Mouse (Mus musculus): Measurements from ENCODE around the gene Fam166b. TPM values are rescaled to one million over a fixed set of nuclear protein-coding genes. Genes with fewer than 3 reads are reported as not detected.

Gene Fam166b
- total and polyA plus RNA-seq, 3 experiments, result not detected

DNA sequence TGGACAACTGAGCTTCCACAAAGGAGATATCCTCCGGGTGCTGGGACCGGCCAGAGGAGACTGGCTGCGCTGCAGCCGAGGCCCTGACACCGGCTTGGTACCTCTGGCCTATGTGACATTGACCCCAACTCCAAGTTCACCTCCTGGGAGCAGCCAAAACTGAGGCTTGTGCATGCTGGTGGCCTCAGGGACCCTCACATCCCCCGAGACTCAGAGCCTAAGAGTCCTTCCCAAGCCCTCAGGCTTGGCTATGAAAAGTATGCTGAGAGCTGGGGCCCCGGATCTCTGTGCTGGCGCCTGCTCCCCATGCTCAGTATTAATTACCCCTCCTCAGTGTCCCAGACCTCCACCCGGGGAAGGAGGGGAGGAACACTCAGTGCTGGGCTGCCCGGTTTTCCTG lies 2.4 kb downstream of the Fam166b start:
- no peaks in the 10 kb centered on the region for H3K79me2 ChIP-seq (replicated peaks; ENCODE audit: control insufficient read depth, extremely low read depth, insufficient read depth, poor library complexity, severe bottlenecking)
- peaks cover 0 to 26% of the 10 kb centered on the region in 2 experiments; a peak in 2 of 4 replicates for H3K4me1 ChIP-seq (ENCODE audit: control insufficient read depth in 1 of 2, insufficient read depth in 2 of 2)
- in situ Hi-C loops (cut with MboI; ENCODE audit: low pct_ligation_motif_present, low pct_unique_long_range_greater_than_20kb, low sequenced_read_pairs) (no loop called here), dilution Hi-C loops (cut with MboI; ENCODE audit: extremely low pct_ligation_motif_present, extremely low pct_unique_long_range_greater_than_20kb, low sequenced_read_pairs) (no loop called here)
- H3K36me3 ChIP-seq (replicated peaks in 1 of 2; ENCODE audit: control insufficient read depth in 1 of 2, insufficient read depth in 1 of 2, low read length in 1 of 2), result no peaks in the 10 kb centered on the region
- no peak overlapping the region for H3K4me3 ChIP-seq (replicated peaks in 1 of 3; ENCODE audit: low read depth in 2 of 3, low read length in 2 of 3, poor library complexity in 1 of 3)
- H3K9me3 ChIP-seq (replicated peaks; ENCODE audit: low read length), result no peaks in the 10 kb centered on the region
- H3K27me3 ChIP-seq (replicated peaks), result peaks cover 80% of the 10 kb centered on the region
- TF ChIP-seq KAT2A (IDR thresholded peaks at IDR 0.05; ENCODE audit: insufficient replicate concordance, low read length) (no peak), JUN (IDR thresholded peaks at IDR 0.05; ENCODE audit: insufficient read depth, low read depth, low read length) (no peak), RAD21 (IDR thresholded peaks at IDR 0.05; ENCODE audit: low read depth, low read length) (no peak), TBP (conservative IDR thresholded peaks at IDR 0.05; ENCODE audit: low read depth, low read length) (no peak), POLR2AphosphoS2 (IDR thresholded peaks at IDR 0.05; ENCODE audit: low read depth, low read length) (no peak), TCF12 (IDR thresholded peaks at IDR 0.05; ENCODE audit: low read depth, low read length) (no peak), MXI1 (IDR thresholded peaks at IDR 0.05; ENCODE audit: low read depth, low read length) (no peak), ELF1 (IDR thresholded peaks at IDR 0.05; ENCODE audit: low read depth, low read length) (no peak), USF2 (conservative IDR thresholded peaks at IDR 0.05; ENCODE audit: low read depth, low read length) (no peak), CHD1 (IDR thresholded peaks at IDR 0.05; ENCODE audit: low read depth, low read length) (no peak), SIN3A (IDR thresholded peaks at IDR 0.05; ENCODE audit: low read length) (no peak), IRF4 (IDR thresholded peaks at IDR 0.05; ENCODE audit: low read depth, low read length) (no peak), ZKSCAN1 (IDR thresholded peaks at IDR 0.05; ENCODE audit: borderline replicate concordance, low read depth, low read length) (no peak), RCOR1 (conservative IDR thresholded peaks at IDR 0.05; ENCODE audit: low read depth, low read length) (no peak), GABPA (IDR thresholded peaks at IDR 0.05; ENCODE audit: insufficient replicate concordance, low read depth, low read length) (no peak), SMC3 (IDR thresholded peaks at IDR 0.05; ENCODE audit: low read depth, low read length) (no peak), E2F4 (IDR thresholded peaks at IDR 0.05; ENCODE audit: insufficient replicate concordance, low read depth, low read length) (no peak), CHD2 (IDR thresholded peaks at IDR 0.05; ENCODE audit: low read length) (no peak)
- no peak overlapping the region for H3K4me2 ChIP-seq (ENCODE audit: insufficient read depth, low read depth, poor library complexity, severe bottlenecking)
- no peak for DNase-seq (ENCODE audit: extremely low read depth)
- no peak overlapping the region for H3K9ac ChIP-seq (ENCODE audit: insufficient read depth, low read depth)
- H3K27ac ChIP-seq (ENCODE audit: insufficient read depth, low read depth), result no peak overlapping the region

DNA sequence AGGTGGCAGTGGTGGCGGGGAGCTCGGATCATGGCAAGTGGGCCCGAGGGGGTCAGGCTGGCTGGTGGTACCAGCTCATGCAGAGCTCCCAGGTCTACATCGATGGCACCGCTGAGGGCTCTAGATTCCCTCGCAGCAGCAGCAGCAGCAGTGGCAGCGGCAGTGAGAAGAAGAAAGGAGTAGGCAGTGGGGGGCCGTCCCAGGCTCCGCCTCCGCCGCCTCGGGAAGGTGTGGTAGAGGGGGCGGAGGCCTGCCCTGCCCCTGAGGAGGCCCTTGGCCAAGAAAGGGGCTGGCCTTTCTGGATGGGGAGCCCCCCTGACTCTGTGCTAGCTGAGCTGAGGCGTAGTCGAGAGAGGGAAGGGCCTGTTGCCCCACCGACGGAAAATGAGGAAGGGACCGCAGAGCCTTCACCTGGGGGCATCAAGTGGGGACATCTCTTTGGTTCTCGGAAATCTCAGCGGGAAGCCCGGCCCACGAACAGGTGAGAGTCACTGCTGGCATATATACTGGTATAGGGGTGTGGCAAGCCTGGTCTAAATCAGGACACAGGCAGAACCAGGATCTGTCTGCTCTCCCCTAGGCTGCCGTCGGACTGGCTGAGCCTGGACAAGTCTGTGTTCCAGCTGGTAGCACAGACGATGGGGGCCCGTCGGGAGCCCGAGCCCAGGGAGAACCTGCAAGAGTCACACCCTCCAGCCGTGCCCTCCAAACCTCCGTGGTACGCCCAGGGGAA lies 3.1 kb downstream of the Fam166b start:
- H3K27me3 ChIP-seq (replicated peaks), result peaks cover 84% of the 10 kb centered on the region
- no peaks in the 10 kb centered on the region for H3K36me3 ChIP-seq (replicated peaks in 1 of 2; ENCODE audit: control insufficient read depth in 1 of 2, insufficient read depth in 1 of 2, low read length in 1 of 2)
- H3K27ac ChIP-seq (ENCODE audit: insufficient read depth, low read depth), result no peak overlapping the region
- no peak for TF ChIP-seq RAD21 (IDR thresholded peaks at IDR 0.05; ENCODE audit: low read depth, low read length)
- TF ChIP-seq USF1 (IDR thresholded peaks at IDR 0.05; ENCODE audit: low read depth, low read length), result no peak
- TF ChIP-seq IRF4 (IDR thresholded peaks at IDR 0.05; ENCODE audit: low read depth, low read length), result no peak
- no peak for TF ChIP-seq JUN (IDR thresholded peaks at IDR 0.05; ENCODE audit: insufficient read depth, low read depth, low read length)
- no peak for TF ChIP-seq JUND (conservative IDR thresholded peaks at IDR 0.05; ENCODE audit: low read depth, low read length)
- TF ChIP-seq ELF1 (IDR thresholded peaks at IDR 0.05; ENCODE audit: low read depth, low read length), result no peak
- no peak for TF ChIP-seq ZMIZ1 (IDR thresholded peaks at IDR 0.05; ENCODE audit: low read depth, low read length)
- TF ChIP-seq HCFC1 (IDR thresholded peaks at IDR 0.05; ENCODE audit: low read depth, low read length), result no peak
- no peak for TF ChIP-seq BHLHE40 (IDR thresholded peaks at IDR 0.05; ENCODE audit: low read depth, low read length)
- no peak for TF ChIP-seq RCOR1 (conservative IDR thresholded peaks at IDR 0.05; ENCODE audit: low read depth, low read length)
- TF ChIP-seq TCF12 (IDR thresholded peaks at IDR 0.05; ENCODE audit: low read depth, low read length), result no peak
- no peak for TF ChIP-seq KAT2A (IDR thresholded peaks at IDR 0.05; ENCODE audit: insufficient replicate concordance, low read length)
- no peak for TF ChIP-seq MAX (IDR thresholded peaks at IDR 0.05; ENCODE audit: low read length)
- no peak for TF ChIP-seq POLR2A (IDR thresholded peaks at IDR 0.05; ENCODE audit: low read depth, low read length)
- TF ChIP-seq NRF1 (IDR thresholded peaks at IDR 0.05; ENCODE audit: low read depth, low read length), result no peak
- TF ChIP-seq USF2 (conservative IDR thresholded peaks at IDR 0.05; ENCODE audit: low read depth, low read length), result no peak
- TF ChIP-seq CHD2 (IDR thresholded peaks at IDR 0.05; ENCODE audit: low read length), result no peak
- TF ChIP-seq ZKSCAN1 (IDR thresholded peaks at IDR 0.05; ENCODE audit: borderline replicate concordance, low read depth, low read length), result no peak
- dilution Hi-C loops (cut with MboI; ENCODE audit: extremely low pct_ligation_motif_present, extremely low pct_unique_long_range_greater_than_20kb, low sequenced_read_pairs) (no loop called here), in situ Hi-C loops (cut with MboI; ENCODE audit: low pct_ligation_motif_present, low pct_unique_long_range_greater_than_20kb, low sequenced_read_pairs) (no loop called here)
- no peaks in the 10 kb centered on the region for H3K9me3 ChIP-seq (replicated peaks; ENCODE audit: low read length)
- H3K79me2 ChIP-seq (replicated peaks; ENCODE audit: control insufficient read depth, extremely low read depth, insufficient read depth, poor library complexity, severe bottlenecking), result no peaks in the 10 kb centered on the region
- H3K4me1 ChIP-seq (ENCODE audit: control insufficient read depth in 1 of 2, insufficient read depth in 2 of 2), result peaks cover 0 to 22% of the 10 kb centered on the region in 2 experiments; a peak in 2 of 4 replicates
- no peak overlapping the region for H3K4me2 ChIP-seq (ENCODE audit: insufficient read depth, low read depth, poor library complexity, severe bottlenecking)
- no peak overlapping the region for H3K4me3 ChIP-seq (replicated peaks in 1 of 3; ENCODE audit: low read depth in 2 of 3, low read length in 2 of 3, poor library complexity in 1 of 3)
- H3K9ac ChIP-seq (ENCODE audit: insufficient read depth, low read depth), result no peak overlapping the region
- DNase-seq (ENCODE audit: extremely low read depth), result no peak
